Mouse (Mus musculus) intestine, embryonic 14.5 days (tissue): Measurements from ENCODE around the gene Gm13287. TPM values are rescaled to one million over a fixed set of nuclear protein-coding genes. Genes with fewer than 3 reads are reported as not detected.

Experiments
- ATAC-seq: fragments of 200-750 bp; cut with Nextera tagmentation; replicated peaks from 2 replicates; pipeline ENCODE4 v1.8.0; 2017; ENCODE audit warnings: low read depth, moderate number of reproducible peaks, moderate TSS enrichment, moderate library complexity; ENCODE audit not compliant: low FRiP score, low TSS enrichment
- DNase-seq: peaks from one replicate; pipeline ENCODE4 v3.0.0-alpha.2; 2018; ENCODE audit warnings: low spot score
- H3K27ac ChIP-seq: fragments of 300-500 bp; sonication (generic); 2 replicates; pipeline ENCODE4 v1.5.1; 2014; ENCODE audit warnings: low read depth, mild to moderate bottlenecking, control low read depth
- H3K27me3 ChIP-seq: fragments of 300-500 bp; sonication (generic); replicated peaks from 2 replicates; pipeline ENCODE4 v1.6.1; 2014; ENCODE audit warnings: low read length, control low read depth; ENCODE audit not compliant: control insufficient read depth, insufficient read depth
- H3K36me3 ChIP-seq: fragments of 300-500 bp; sonication (generic); 2 replicates; pipeline ENCODE4 v1.6.1; 2014; ENCODE audit warnings: low read length, control low read depth; ENCODE audit not compliant: control insufficient read depth, insufficient read depth
- H3K4me1 ChIP-seq: fragments of 300-500 bp; sonication (generic); replicated peaks from 2 replicates; pipeline ENCODE4 v1.6.1; 2014; ENCODE audit warnings: low read length, control low read depth, mixed read lengths; ENCODE audit not compliant: control insufficient read depth, insufficient read depth
- H3K4me2 ChIP-seq: fragments of 300-500 bp; sonication (generic); 2 replicates; pipeline ENCODE4 v1.6.1; 2014; ENCODE audit warnings: low read length
- H3K4me3 ChIP-seq: fragments of 300-500 bp; sonication (generic); 2 replicates; pipeline ENCODE4 v1.5.1; 2014; ENCODE audit warnings: low read depth, low read length, control low read depth, mixed read lengths
- H3K9ac ChIP-seq: fragments of 300-500 bp; sonication (generic); 2 replicates; pipeline ENCODE4 v1.6.1; 2014; ENCODE audit warnings: mild to moderate bottlenecking, low read length
- H3K9me3 ChIP-seq: fragments of 300-500 bp; sonication (generic); 2 replicates; pipeline ENCODE4 v1.6.1; 2016; ENCODE audit warnings: low read length, control low read depth; ENCODE audit not compliant: control insufficient read depth
- WGBS: fragments of 180-500 bp; shearing (Covaris S2); extraction: QIAGEN DNeasy Blood & Tissue Kit; methylation state at CpG from one replicate; pipeline ENCODE4 v1.1.7; 2014; 5-methylcytosine and 5-hydroxymethylcytosine counted together
- polyA plus RNA-seq: library from polyadenylated mRNA; unstranded; fragments of >200 nt; fragmentation: Nextera tagmentation; extraction: Ambion mirVana; gene quantifications from 2 replicates; pipeline ENCODE4 v1.2.1, GENCODE M21; 2014

Gene Gm13287
- polyA plus RNA-seq, 1 experiment from 2014 or later, result not detected

DNA sequence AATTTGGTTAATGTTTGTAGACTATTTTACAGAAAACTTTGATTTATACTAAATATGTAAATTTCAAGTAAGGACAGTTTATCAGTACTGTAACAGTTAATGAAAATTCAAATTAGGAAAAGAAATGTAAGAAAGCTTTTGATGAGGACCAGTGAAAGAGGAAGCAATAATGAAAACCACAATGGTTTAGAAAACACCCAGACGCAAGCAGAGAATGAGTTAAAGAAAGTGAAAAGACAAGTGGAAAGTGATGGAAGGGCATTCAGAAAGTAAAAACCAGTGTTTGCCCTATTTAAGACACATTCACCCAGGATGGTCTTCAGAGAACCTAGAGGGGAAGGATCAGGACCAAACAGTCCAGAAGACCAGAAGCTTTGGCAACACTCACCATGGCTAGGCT, 46.6 kb downstream of the Gm13287 start, which contains the start of gene Ifna1:
TSS of gene Ifna1 (plus strand) at position 390 of the 400 bp plus-strand sequence.
- H3K4me2 ChIP-seq, result no peak within 1 kb of the TSS
- no peaks in the 10 kb centered on the region for H3K27me3 ChIP-seq
- no peaks in the 10 kb centered on the region for H3K36me3 ChIP-seq
- no peaks in the 10 kb centered on the region for H3K4me1 ChIP-seq
- no peaks in the 10 kb centered on the region for H3K9me3 ChIP-seq
- ATAC-seq (no peak), DNase-seq (no peak)
- 79% methylated on average over 1 of the region's 1 CpGs for WGBS
- no peak within 1 kb of the TSS for H3K9ac ChIP-seq
- no peak within 1 kb of the TSS for H3K4me3 ChIP-seq
- no peak within 1 kb of the TSS for H3K27ac ChIP-seq

DNA sequence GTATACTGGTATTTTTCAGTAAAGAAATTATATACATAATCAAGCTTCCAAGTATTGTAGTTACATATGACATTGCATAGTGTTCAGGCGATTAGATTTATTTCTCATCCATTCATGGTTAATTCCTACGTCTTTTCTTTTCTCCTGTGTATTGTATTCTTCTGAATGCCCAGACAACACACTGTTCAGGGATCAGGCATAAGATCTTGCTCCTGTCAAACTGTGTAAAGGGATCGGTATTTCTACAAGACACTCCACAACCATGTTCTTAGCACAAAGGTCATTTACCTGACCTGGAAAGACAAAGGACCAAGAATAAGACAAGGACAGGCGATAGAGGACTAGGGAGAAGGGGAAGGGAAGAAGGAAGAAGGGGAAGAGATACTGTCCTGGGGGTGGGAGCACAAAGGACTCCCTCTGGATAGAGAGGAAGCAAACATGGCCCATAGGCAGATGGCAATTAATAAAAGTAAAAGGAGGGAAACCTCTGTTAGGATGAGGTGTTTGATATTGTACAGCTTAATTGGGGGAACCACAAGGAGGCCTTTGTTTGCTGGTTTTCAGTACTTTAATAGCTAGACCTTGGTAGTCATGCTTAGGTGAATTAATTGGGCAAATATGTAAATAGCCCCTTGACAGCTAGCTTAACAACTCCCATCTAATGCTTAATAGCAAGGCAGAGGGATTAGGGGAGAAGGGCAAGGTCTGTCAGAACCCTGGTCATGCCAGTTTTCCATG, 48.1 kb downstream of the Gm13287 start:
- no peaks in the 10 kb centered on the region for H3K4me1 ChIP-seq
- 75% methylated on average over 4 of the region's 4 CpGs for WGBS

More for the DNA sequence above, 48.1 kb downstream of the Gm13287 start:
- ATAC-seq, result no peak
- Histone ChIP-seq H3K9ac (no peak overlapping the region), H3K36me3 (no peaks in the 10 kb centered on the region), H3K27me3 (no peaks in the 10 kb centered on the region), H3K9me3 (no peaks in the 10 kb centered on the region), H3K4me3 (no peak overlapping the region), H3K27ac (no peak overlapping the region), H3K4me2 (no peak overlapping the region)
- DNase-seq, result no peak

Other genes with a start within 250 kb of the Gm13287 start
- gene Ifna15, start 245.0 kb upstream of the Gm13287 start, polyA plus RNA-seq, result not detected in 2 replicates
- not detected in 2 replicates for gene Ifna14, start 231.5 kb upstream of the Gm13287 start, polyA plus RNA-seq
- not detected in 2 replicates for gene Ifna9, start 210.9 kb upstream of the Gm13287 start, polyA plus RNA-seq
- not detected in 2 replicates for gene Ifna12, start 199.9 kb upstream of the Gm13287 start, polyA plus RNA-seq
- gene C87499, start 168.8 kb upstream of the Gm13287 start, polyA plus RNA-seq, result not detected in 2 replicates
- gene Ifna13, start 158.8 kb upstream of the Gm13287 start, polyA plus RNA-seq, result not detected in 2 replicates
- gene Ifna16, start 126.3 kb upstream of the Gm13287 start, polyA plus RNA-seq, result not detected in 2 replicates
- gene Ifna2, start 119.3 kb upstream of the Gm13287 start, polyA plus RNA-seq, result not detected in 2 replicates
- not detected in 2 replicates for gene Ifnab, start 111.9 kb upstream of the Gm13287 start, polyA plus RNA-seq
- 0.70 and 1.2 TPM in 2 replicates for gene Gm26566, start 81.4 kb upstream of the Gm13287 start, polyA plus RNA-seq
- 97.9 and 106 TPM in 2 replicates for gene Klhl9, start 80.8 kb upstream of the Gm13287 start, polyA plus RNA-seq
- gene Gm13271, start 48.4 kb upstream of the Gm13287 start, polyA plus RNA-seq, result not detected in 2 replicates
- 0.22 TPM in 1 of 2 replicates, not detected in the other for gene Gm13283, start 43.1 kb upstream of the Gm13287 start, polyA plus RNA-seq
- not detected in 2 replicates for gene Gm13290, start 29.4 kb upstream of the Gm13287 start, polyA plus RNA-seq
- gene Gm13289, start 26.3 kb upstream of the Gm13287 start, polyA plus RNA-seq, result not detected in 2 replicates
- 0.23 TPM in 1 of 2 replicates, not detected in the other for gene Gm13272, start 23.4 kb upstream of the Gm13287 start, polyA plus RNA-seq
- 0.28 TPM in 1 of 2 replicates, not detected in the other for gene Ifnz, start 21.1 kb upstream of the Gm13287 start, polyA plus RNA-seq
- 0.48 TPM in 1 of 2 replicates, not detected in the other for gene Gm13276, start 17.5 kb upstream of the Gm13287 start, polyA plus RNA-seq
- gene Gm13277, start 14.6 kb upstream of the Gm13287 start, polyA plus RNA-seq, result not detected in 2 replicates
- not detected in 2 replicates for gene Gm13278, start 11.7 kb upstream of the Gm13287 start, polyA plus RNA-seq
- gene Gm13275, start 8.8 kb upstream of the Gm13287 start, polyA plus RNA-seq, result not detected in 2 replicates
- not detected in 2 replicates for gene Gm13279, start 5.9 kb upstream of the Gm13287 start, polyA plus RNA-seq
- 0.59 and 1.1 TPM in 2 replicates for gene Gm13285, start 3.6 kb upstream of the Gm13287 start, polyA plus RNA-seq
- gene Gm13288, start 2.3 kb downstream of the Gm13287 start, polyA plus RNA-seq, result not detected in 2 replicates
- not detected in 2 replicates for gene Ifna7, start 13.0 kb downstream of the Gm13287 start, polyA plus RNA-seq
- not detected in 2 replicates for gene Ifna11, start 16.7 kb downstream of the Gm13287 start, polyA plus RNA-seq
- not detected in 2 replicates for gene Ifna6, start 24.2 kb downstream of the Gm13287 start, polyA plus RNA-seq
- not detected in 2 replicates for gene Ifna5, start 32.3 kb downstream of the Gm13287 start, polyA plus RNA-seq
- not detected in 2 replicates for gene Ifna4, start 38.6 kb downstream of the Gm13287 start, polyA plus RNA-seq
- not detected in 2 replicates for gene Ifna1, start 46.8 kb downstream of the Gm13287 start, polyA plus RNA-seq
- not detected in 2 replicates for gene Ifne, start 76.9 kb downstream of the Gm13287 start, polyA plus RNA-seq